Mouse (Mus musculus): ENCODE data around the gene Pin1rt1. TPM values are rescaled to one million over a fixed set of nuclear protein-coding genes. Genes with fewer than 3 reads are reported as not detected.

Pin1rt1 gene
- 0.19 and 0.20 TPM in 2 replicates for polyA plus RNA-seq (2015; fragmentation: Nextera tagmentation; extraction: Ambion mirVana)

DNA sequence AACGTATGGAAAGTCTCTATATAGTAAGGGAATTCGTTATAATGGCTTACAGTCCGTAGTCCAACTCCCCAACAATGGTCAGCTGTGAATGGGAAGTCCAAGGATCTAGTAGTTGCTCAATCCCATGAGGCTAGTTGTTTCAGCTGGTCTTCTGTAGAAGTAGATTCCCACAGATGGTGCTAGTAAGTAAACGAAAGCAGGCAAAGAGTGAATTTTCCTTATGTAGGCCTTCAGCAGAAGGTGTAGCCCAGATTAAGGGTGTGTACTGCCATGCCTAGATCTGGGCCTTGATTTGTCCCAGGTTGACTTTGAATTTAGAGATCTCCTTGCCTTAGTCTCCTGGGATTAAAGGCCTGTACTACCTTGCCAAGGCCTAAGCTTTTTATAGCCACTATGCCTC is at the start of gene Pin1rt1:
Gene Pin1rt1, minus strand, starts transcription at position 101 of the 400 bp plus-strand sequence.
- Histone ChIP-seq H3K4me1 (ENCODE audit: control insufficient read depth, insufficient read depth, low read length) (peaks cover 2% of the 10 kb centered on the region; the same call in 1 of the 2 replicates), H3K9ac (ENCODE audit: low read length) (no peak within 1 kb of the TSS), H3K27me3 (ENCODE audit: control insufficient read depth, insufficient read depth, low read length) (no peaks in the 10 kb centered on the region), H3K9me3 (replicated peaks; ENCODE audit: control insufficient read depth, low read length) (no peaks in the 10 kb centered on the region), H3K27ac (ENCODE audit: low read length) (no peak within 1 kb of the TSS), H3K4me3 (replicated peaks; ENCODE audit: low read length) (no peak within 1 kb of the TSS), H3K4me2 (ENCODE audit: low read depth, low read length) (no peak within 1 kb of the TSS), H3K36me3 (ENCODE audit: control insufficient read depth, insufficient read depth, low read length) (no peaks in the 10 kb centered on the region)
- 89% methylated on average over 4 of the region's 4 CpGs for WGBS
- ATAC-seq (ENCODE audit: insufficient read depth, low FRiP score): no peak

DNA sequence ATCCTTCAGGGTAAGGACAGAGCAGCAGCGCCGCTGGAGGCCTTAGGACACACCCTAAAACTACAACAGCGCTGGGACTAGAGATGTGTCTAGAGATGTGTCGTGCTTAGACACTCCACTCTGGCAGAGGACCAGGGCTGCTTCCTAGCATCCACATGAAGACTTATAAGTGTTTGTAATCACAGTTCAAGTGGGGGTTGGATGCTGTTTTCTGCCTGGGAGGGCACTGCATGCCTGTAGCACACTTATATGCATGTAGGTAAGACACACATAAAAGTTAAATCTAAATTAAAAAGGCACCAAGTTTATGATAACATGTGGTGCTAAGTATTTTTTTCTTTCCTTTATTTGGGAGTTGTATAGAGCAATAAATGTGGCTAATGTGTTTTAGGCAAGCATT is 47.8 kb upstream of the Pin1rt1 start:
- no peaks in the 10 kb centered on the region for H3K9me3 ChIP-seq (replicated peaks; ENCODE audit: control insufficient read depth, low read length)
- no peak for ATAC-seq (ENCODE audit: insufficient read depth, low FRiP score)
- no peak overlapping the region for H3K9ac ChIP-seq (ENCODE audit: low read length)
- H3K36me3 ChIP-seq (ENCODE audit: control insufficient read depth, insufficient read depth, low read length): 0 out of 2 replicates have a peak, but pooled peaks cover 3% of the 10 kb centered on the region
- no peaks in the 10 kb centered on the region for H3K4me1 ChIP-seq (ENCODE audit: control insufficient read depth, insufficient read depth, low read length)
- H3K4me3 ChIP-seq (replicated peaks; ENCODE audit: low read length): no peak overlapping the region
- H3K27me3 ChIP-seq (ENCODE audit: control insufficient read depth, insufficient read depth, low read length): no peaks in the 10 kb centered on the region
- no peak overlapping the region for H3K27ac ChIP-seq (ENCODE audit: low read length)
- H3K4me2 ChIP-seq (ENCODE audit: low read depth, low read length): no peak overlapping the region
- 86% methylated on average over 4 of the region's 4 CpGs for WGBS

DNA sequence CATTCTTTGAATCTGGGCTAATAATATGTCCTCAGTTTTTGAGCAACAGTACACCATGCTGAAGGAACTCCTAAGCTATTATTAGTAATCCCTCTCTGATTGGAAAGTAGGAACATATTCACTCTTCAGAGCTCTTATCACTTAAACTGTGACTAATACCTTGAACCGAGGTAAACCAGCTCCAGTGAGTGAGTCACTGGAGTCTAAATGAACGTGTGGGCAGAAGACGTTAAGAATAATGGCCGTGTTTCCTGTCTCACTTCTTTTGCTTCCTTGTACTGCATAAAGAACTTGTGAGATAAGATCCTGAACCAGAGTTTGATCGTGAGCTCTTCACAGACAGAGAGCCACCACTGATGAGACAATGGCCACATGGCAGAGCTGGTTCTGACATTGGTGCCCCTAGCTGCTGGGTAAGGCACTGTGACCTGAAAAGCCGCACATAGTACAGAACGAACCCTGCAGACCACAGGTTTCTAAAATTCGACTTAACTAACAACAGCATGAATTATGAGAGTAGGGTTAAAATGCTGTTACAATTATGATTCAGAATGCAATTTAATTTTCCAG is 47.0 kb upstream of the Pin1rt1 start:
- H3K9me3 ChIP-seq (replicated peaks; ENCODE audit: control insufficient read depth, low read length): no peaks in the 10 kb centered on the region

DNA sequence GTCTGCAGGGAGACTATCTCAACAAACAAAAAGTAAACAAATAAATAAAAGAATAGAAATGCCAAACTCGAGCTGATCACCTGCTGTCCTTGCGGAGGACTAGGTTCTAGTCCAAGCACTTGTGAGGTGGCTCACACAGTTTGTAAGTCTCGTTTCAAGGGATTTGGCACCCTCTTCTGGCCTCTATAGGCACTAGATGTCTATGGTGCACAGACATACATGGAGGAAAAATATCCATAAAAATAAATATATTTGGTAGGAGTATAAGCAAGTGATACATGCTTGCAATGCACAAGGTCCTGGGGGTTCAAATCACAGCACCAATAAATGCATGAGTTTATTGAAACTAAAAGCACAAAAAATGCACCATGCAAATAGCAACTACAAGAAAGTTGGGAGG is 34.4 kb upstream of the Pin1rt1 start:
- no peak overlapping the region for H3K27ac ChIP-seq (ENCODE audit: low read length)
- 65% methylated on average over 3 of the region's 3 CpGs for WGBS
- no peak for ATAC-seq (ENCODE audit: insufficient read depth, low FRiP score)
- H3K4me3 ChIP-seq (replicated peaks; ENCODE audit: low read length): no peak overlapping the region
- H3K27me3 ChIP-seq (ENCODE audit: control insufficient read depth, insufficient read depth, low read length): no peaks in the 10 kb centered on the region
- H3K4me1 ChIP-seq (ENCODE audit: control insufficient read depth, insufficient read depth, low read length): no peaks in the 10 kb centered on the region
- no peaks in the 10 kb centered on the region for H3K36me3 ChIP-seq (ENCODE audit: control insufficient read depth, insufficient read depth, low read length)
- H3K4me2 ChIP-seq (ENCODE audit: low read depth, low read length): no peak overlapping the region
- no peak overlapping the region for H3K9ac ChIP-seq (ENCODE audit: low read length)
- H3K9me3 ChIP-seq (replicated peaks; ENCODE audit: control insufficient read depth, low read length): no peaks in the 10 kb centered on the region

More for the DNA sequence above, 47.0 kb upstream of the Pin1rt1 start:
- H3K27me3 ChIP-seq (ENCODE audit: control insufficient read depth, insufficient read depth, low read length): no peaks in the 10 kb centered on the region
- H3K4me2 ChIP-seq (ENCODE audit: low read depth, low read length): no peak overlapping the region
- peak; percentile 64; the same call in 1 of the 2 replicates for ATAC-seq (ENCODE audit: insufficient read depth, low FRiP score)
- no peaks in the 10 kb centered on the region for H3K4me1 ChIP-seq (ENCODE audit: control insufficient read depth, insufficient read depth, low read length)
- no peak overlapping the region for H3K9ac ChIP-seq (ENCODE audit: low read length)
- 67% methylated on average over 8 of the region's 8 CpGs for WGBS
- H3K27ac ChIP-seq (ENCODE audit: low read length): peak overlapping the region; percentile 80
- H3K4me3 ChIP-seq (replicated peaks; ENCODE audit: low read length): no peak overlapping the region
- 0 out of 2 replicates have a peak, but pooled peaks cover 4% of the 10 kb centered on the region for H3K36me3 ChIP-seq (ENCODE audit: control insufficient read depth, insufficient read depth, low read length)

DNA sequence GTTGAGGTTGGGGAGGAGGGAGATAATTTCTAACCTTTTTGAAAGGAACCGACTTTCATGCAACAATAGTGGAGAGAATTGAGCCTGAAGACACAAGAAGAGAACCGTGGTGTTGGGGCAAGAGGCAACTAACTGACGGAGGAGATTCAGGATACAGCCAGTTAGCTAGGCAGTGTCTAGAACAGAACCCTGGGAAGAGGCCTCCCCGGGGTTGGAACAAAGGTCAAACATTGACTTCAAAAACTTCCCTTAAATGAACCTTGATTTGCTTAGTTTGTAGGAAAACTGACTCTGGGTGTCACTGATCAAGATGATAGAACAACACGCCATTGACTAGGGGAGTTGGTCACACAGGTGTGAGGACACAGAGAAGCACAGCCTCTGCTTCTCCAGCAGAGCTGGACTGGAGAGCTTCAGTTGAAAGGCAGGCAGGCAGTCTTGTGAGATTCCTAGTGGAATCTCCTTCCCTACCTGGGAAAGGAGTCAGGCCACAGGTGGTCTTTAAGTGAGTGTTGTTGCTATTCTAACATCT is 32.5 kb upstream of the Pin1rt1 start:
- no peak overlapping the region for H3K27ac ChIP-seq (ENCODE audit: low read length)
- no peak overlapping the region for H3K4me2 ChIP-seq (ENCODE audit: low read depth, low read length)
- H3K27me3 ChIP-seq (ENCODE audit: control insufficient read depth, insufficient read depth, low read length): no peaks in the 10 kb centered on the region
- H3K9ac ChIP-seq (ENCODE audit: low read length): no peak overlapping the region; the same call in 1 of the 2 replicates
- no peaks in the 10 kb centered on the region for H3K4me1 ChIP-seq (ENCODE audit: control insufficient read depth, insufficient read depth, low read length)
- no peak for ATAC-seq (ENCODE audit: insufficient read depth, low FRiP score)
- no peaks in the 10 kb centered on the region for H3K9me3 ChIP-seq (replicated peaks; ENCODE audit: control insufficient read depth, low read length)
- 70% methylated on average over 5 of the region's 5 CpGs for WGBS
- no peaks in the 10 kb centered on the region for H3K36me3 ChIP-seq (ENCODE audit: control insufficient read depth, insufficient read depth, low read length)
- no peak overlapping the region for H3K4me3 ChIP-seq (replicated peaks; ENCODE audit: low read length)

GRCm38 (mm10) chr2:104746251-104746650 is 30.1 kb upstream of the Pin1rt1 start:
- H3K4me3 ChIP-seq (replicated peaks; ENCODE audit: low read length): no peak overlapping the region
- WGBS: 54% methylated on average over 8 of the region's 8 CpGs
- H3K4me2 ChIP-seq (ENCODE audit: low read depth, low read length): no peak overlapping the region
- H3K36me3 ChIP-seq (ENCODE audit: control insufficient read depth, insufficient read depth, low read length): no peaks in the 10 kb centered on the region
- H3K4me1 ChIP-seq (ENCODE audit: control insufficient read depth, insufficient read depth, low read length): peaks cover 8% of the 10 kb centered on the region; the same call in 1 of the 2 replicates
- H3K9ac ChIP-seq (ENCODE audit: low read length): no peak overlapping the region
- H3K27ac ChIP-seq (ENCODE audit: low read length): no peak overlapping the region
- no peak for ATAC-seq (ENCODE audit: insufficient read depth, low FRiP score)
- no peaks in the 10 kb centered on the region for H3K9me3 ChIP-seq (replicated peaks; ENCODE audit: control insufficient read depth, low read length)
- no peaks in the 10 kb centered on the region for H3K27me3 ChIP-seq (ENCODE audit: control insufficient read depth, insufficient read depth, low read length)

- Histone ChIP-seq H3K9me3 (replicated peaks; ENCODE audit: control insufficient read depth, low read length) (no peaks in the 10 kb centered on the region), H3K27me3 (ENCODE audit: control insufficient read depth, insufficient read depth, low read length) (no peaks in the 10 kb centered on the region), H3K4me3 (replicated peaks; ENCODE audit: low read length) (no peak overlapping the region), H3K9ac (ENCODE audit: low read length) (no peak overlapping the region), H3K4me1 (ENCODE audit: control insufficient read depth, insufficient read depth, low read length) (peaks cover 11% of the 10 kb centered on the region; the same call in 1 of the 2 replicates), H3K27ac (ENCODE audit: low read length) (no peak overlapping the region), H3K4me2 (ENCODE audit: low read depth, low read length) (no peak overlapping the region), H3K36me3 (ENCODE audit: control insufficient read depth, insufficient read depth, low read length) (no peaks in the 10 kb centered on the region)
- no peak for ATAC-seq (ENCODE audit: insufficient read depth, low FRiP score)
- WGBS: 48% methylated on average over 5 of the region's 5 CpGs
Observed at GRCm38 (mm10) chr2:104743971-104744370, 27.8 kb upstream of the Pin1rt1 start.

- WGBS: 11% methylated on average over 7 of the region's 7 CpGs
- no peak for ATAC-seq (ENCODE audit: insufficient read depth, low FRiP score)
- 0 out of 2 replicates have a peak overlapping the region, but pooled peaks have one; percentile 50 for H3K27ac ChIP-seq (ENCODE audit: low read length)
Observed at GRCm38 (mm10) chr2:104743160-104743559, 27.0 kb upstream of the Pin1rt1 start.

GRCm38 (mm10) chr2:104742741-104743064 is 26.5 kb upstream of the Pin1rt1 start, which contains the start of gene Depdc7:
Gene Depdc7, minus strand, starts transcription at chr2:104742878.
- ATAC-seq (ENCODE audit: insufficient read depth, low FRiP score): peak; percentile 91
- H3K36me3 ChIP-seq (ENCODE audit: control insufficient read depth, insufficient read depth, low read length): no peaks in the 10 kb centered on the region
- WGBS: under 1% methylated on average over 31 of the region's 31 CpGs

More at GRCm38 (mm10) chr2:104743160-104743559, 27.0 kb upstream of the Pin1rt1 start:
- no peaks in the 10 kb centered on the region for H3K9me3 ChIP-seq (replicated peaks; ENCODE audit: control insufficient read depth, low read length)
- H3K36me3 ChIP-seq (ENCODE audit: control insufficient read depth, insufficient read depth, low read length): no peaks in the 10 kb centered on the region
- peak overlapping the region; percentile 90; the same call in 1 of the 2 replicates for H3K9ac ChIP-seq (ENCODE audit: low read length)
- H3K4me2 ChIP-seq (ENCODE audit: low read depth, low read length): peak overlapping the region; percentile 76
- peak overlapping the region; percentile 79 for H3K4me3 ChIP-seq (replicated peaks; ENCODE audit: low read length)
- peaks cover 11% of the 10 kb centered on the region; the same call in 1 of the 2 replicates for H3K4me1 ChIP-seq (ENCODE audit: control insufficient read depth, insufficient read depth, low read length)
- no peaks in the 10 kb centered on the region for H3K27me3 ChIP-seq (ENCODE audit: control insufficient read depth, insufficient read depth, low read length)

More at GRCm38 (mm10) chr2:104742741-104743064, 26.5 kb upstream of the Pin1rt1 start, which contains the start of gene Depdc7:
- peak within 1 kb of the TSS; percentile 79 for H3K4me3 ChIP-seq (replicated peaks; ENCODE audit: low read length)
- H3K4me2 ChIP-seq (ENCODE audit: low read depth, low read length): peak within 1 kb of the TSS; percentile 76
- no peaks in the 10 kb centered on the region for H3K27me3 ChIP-seq (ENCODE audit: control insufficient read depth, insufficient read depth, low read length)
- H3K9ac ChIP-seq (ENCODE audit: low read length): peak within 1 kb of the TSS; percentile 90
- no peaks in the 10 kb centered on the region for H3K9me3 ChIP-seq (replicated peaks; ENCODE audit: control insufficient read depth, low read length)
- H3K4me1 ChIP-seq (ENCODE audit: control insufficient read depth, insufficient read depth, low read length): peaks cover 11% of the 10 kb centered on the region; the same call in 1 of the 2 replicates
- peak within 1 kb of the TSS; percentile 70 for H3K27ac ChIP-seq (ENCODE audit: low read length)

All from stomach, embryonic 16.5 days (tissue).